Mouse (Mus musculus) heart, postnatal 0 days (tissue): ENCODE results near the gene Gm44973. TPM values are rescaled to one million over a fixed set of nuclear protein-coding genes. Genes with fewer than 3 reads are reported as not detected.
A peak's percentile ranks its signal among the peaks of the same experiment; 100 is the strongest.

Source experiments
- ATAC-seq: fragments of 200-750 bp; cut with Nextera tagmentation; 2 replicates; pipeline ENCODE4 v1.8.0; 2017; ENCODE audit warnings: low read depth, moderate number of reproducible peaks, moderate library complexity; ENCODE audit not compliant: insufficient read depth
- DNase-seq: peaks from one replicate; pipeline ENCODE4 v3.0.0-alpha.2; 2016; ENCODE audit warnings: low spot score
- H3K27ac ChIP-seq: fragments of 300-500 bp; sonication (generic); 2 replicates; pipeline ENCODE4 v1.5.1; 2014; ENCODE audit warnings: low read depth, mild to moderate bottlenecking
- H3K27me3 ChIP-seq: fragments of 300-500 bp; sonication (generic); 2 replicates; pipeline ENCODE4 v1.6.1; 2014; ENCODE audit warnings: low read length, mixed read lengths; ENCODE audit not compliant: control insufficient read depth, insufficient read depth
- H3K36me3 ChIP-seq: fragments of 300-500 bp; sonication (generic); replicated peaks from 2 replicates; pipeline ENCODE4 v1.6.1; 2014; ENCODE audit warnings: low read length, mixed read lengths; ENCODE audit not compliant: control insufficient read depth, insufficient read depth
- H3K4me1 ChIP-seq: fragments of 300-500 bp; sonication (generic); 2 replicates; pipeline ENCODE4 v1.6.1; 2014; ENCODE audit warnings: antibody characterized with exemption; ENCODE audit not compliant: control insufficient read depth, insufficient read depth
- H3K4me2 ChIP-seq: fragments of 300-500 bp; sonication (generic); 2 replicates; pipeline ENCODE4 v1.6.1; 2014; ENCODE audit warnings: low read depth, mild to moderate bottlenecking, low read length, moderate library complexity
- H3K4me3 ChIP-seq: fragments of 300-500 bp; sonication (generic); 2 replicates; pipeline ENCODE4 v1.5.1; 2014; ENCODE audit warnings: low read depth, low read length
- H3K9ac ChIP-seq: fragments of 300-500 bp; sonication (generic); replicated peaks from 2 replicates; pipeline ENCODE4 v1.6.1; 2014; ENCODE audit warnings: low read depth, low read length, mixed read lengths
- H3K9me3 ChIP-seq: fragments of 300-500 bp; sonication (generic); replicated peaks from 2 replicates; pipeline ENCODE4 v1.6.1; 2016; ENCODE audit warnings: low read length; ENCODE audit not compliant: control insufficient read depth
- CTCF ChIP-seq: IDR thresholded peaks from 2 replicates; pipeline ENCODE4 v1.5.1; 2016; ENCODE audit warnings: antibody characterized with exemption, control low read depth, low read depth
- EP300 ChIP-seq: IDR thresholded peaks from 2 replicates; pipeline ENCODE4 v1.6.1; 2016; ENCODE audit warnings: antibody characterized with exemption, low read depth
- WGBS: fragments of 180-500 bp; shearing (Covaris S2); extraction: QIAGEN DNeasy Blood & Tissue Kit; methylation state at CpG from one replicate; pipeline ENCODE4 v1.1.7; 2014; 5-methylcytosine and 5-hydroxymethylcytosine counted together
- polyA plus RNA-seq: library from polyadenylated mRNA; unstranded; fragments of >200 nt; fragmentation: Nextera tagmentation; extraction: Ambion mirVana; gene quantifications from 2 replicates; pipeline ENCODE4 v1.2.1, GENCODE M21; 2015
- total RNA-seq: library from RNA; depleted of rRNA; stranded (reverse); fragments of >200 nt; gene quantifications from 2 replicates; pipeline ENCODE4 v1.2.3, GENCODE M21; 2014; ENCODE audit warnings: low replicate concordance; rRNA removed

The Gm44973 gene
- total RNA-seq (not detected in 2 replicates), polyA plus RNA-seq (0.75 and 1.1 TPM in 2 replicates)

DNA sequence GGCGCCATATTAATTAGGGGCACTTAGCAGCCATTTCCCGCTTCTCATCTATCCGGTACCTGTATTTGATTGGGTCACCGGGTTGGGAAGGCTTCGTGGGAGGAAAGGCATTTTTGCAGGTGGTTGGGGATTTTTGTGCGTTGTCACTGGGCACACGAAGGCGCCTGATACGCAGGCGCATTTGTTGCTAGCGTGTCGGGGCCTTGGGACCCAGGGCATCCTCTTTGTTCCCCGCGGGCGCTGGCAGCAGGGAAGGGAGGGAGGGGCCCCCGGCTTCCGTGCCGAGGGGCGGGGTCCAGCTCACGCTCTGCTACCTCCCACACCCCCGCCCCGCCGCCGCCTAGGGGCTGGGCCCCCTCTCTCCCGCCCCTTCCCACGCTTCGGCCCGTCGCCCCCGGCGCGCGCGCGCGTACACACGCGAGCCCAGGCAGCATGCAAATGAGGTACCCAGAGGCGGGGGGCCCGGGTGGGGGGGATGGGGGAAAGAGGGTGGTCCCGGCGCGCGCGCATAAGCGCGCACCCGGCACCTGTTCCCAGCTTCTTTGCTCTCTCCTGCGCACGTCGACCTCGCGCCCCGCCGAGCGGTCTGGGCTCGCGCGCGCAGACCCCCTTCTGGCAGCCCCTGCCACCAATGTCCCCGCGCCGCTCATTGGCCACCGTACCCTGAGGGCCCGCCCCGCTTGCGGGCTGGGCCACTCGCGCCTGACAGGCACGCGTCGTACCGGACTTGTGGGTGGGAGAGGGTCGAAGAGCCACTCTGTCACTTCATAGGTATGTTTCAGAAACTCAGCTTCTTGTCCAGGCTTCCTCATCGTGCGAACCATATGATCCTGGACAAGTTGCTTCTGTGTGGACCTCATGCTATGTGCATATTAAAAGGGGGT lies at the start of gene Gm44973:
Gene Gm44973 (plus strand): TSS at position 379 of the 884 bp plus-strand sequence.
- peaks cover 25% of the 10 kb centered on the region for H3K36me3 ChIP-seq
- H3K4me2 ChIP-seq: peak within 1 kb of the TSS; percentile 70
- under 1% methylated on average over 73 of the region's 76 CpGs for WGBS
- H3K9ac ChIP-seq: peak within 1 kb of the TSS; percentile 78
- DNase-seq: peak; percentile 95
- TF ChIP-seq CTCF (no peak), EP300 (no peak)
- H3K27me3 ChIP-seq: no peaks in the 10 kb centered on the region
- ATAC-seq: peak; percentile 79
- H3K9me3 ChIP-seq: no peaks in the 10 kb centered on the region
- peaks cover 16% of the 10 kb centered on the region for H3K4me1 ChIP-seq
- peak within 1 kb of the TSS; percentile 74 for H3K4me3 ChIP-seq
- peak within 1 kb of the TSS; percentile 96 for H3K27ac ChIP-seq

DNA sequence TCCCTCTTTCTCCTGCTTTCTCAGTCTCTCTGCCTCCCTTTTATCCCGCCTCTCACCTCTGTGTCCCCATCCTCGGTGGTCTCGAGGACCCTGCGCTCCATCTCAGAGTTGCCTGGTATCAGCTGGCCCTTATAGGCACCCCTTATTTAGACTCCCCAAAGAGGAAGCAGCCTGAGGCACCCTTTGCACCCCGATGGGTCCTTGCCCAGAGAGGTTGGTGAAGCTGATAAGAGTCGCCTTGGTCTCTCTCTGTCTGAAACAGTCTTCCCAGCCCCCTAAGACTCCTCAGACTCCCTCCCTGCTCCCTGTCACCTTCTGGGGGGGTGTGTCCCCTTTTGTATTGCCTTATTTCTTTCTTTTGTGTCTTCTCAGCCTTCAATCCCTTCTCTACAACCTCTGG lies 44.2 kb upstream of the Gm44973 start, which contains the start of gene Sbk3:
Gene Sbk3 (minus strand): TSS at position 101 of the 400 bp plus-strand sequence.
- Histone ChIP-seq H3K9ac (no peak within 1 kb of the TSS), H3K4me1 (peaks cover 18% of the 10 kb centered on the region), H3K4me2 (no peak within 1 kb of the TSS), H3K4me3 (no peak within 1 kb of the TSS), H3K36me3 (no peaks in the 10 kb centered on the region), H3K9me3 (no peaks in the 10 kb centered on the region), H3K27me3 (no peaks in the 10 kb centered on the region), H3K27ac (peak within 1 kb of the TSS; percentile 68)
- TF ChIP-seq EP300: no peak
- TF ChIP-seq CTCF: no peak
- 39% methylated on average over 6 of the region's 6 CpGs for WGBS
- DNase-seq: no peak
- no peak for ATAC-seq

DNA sequence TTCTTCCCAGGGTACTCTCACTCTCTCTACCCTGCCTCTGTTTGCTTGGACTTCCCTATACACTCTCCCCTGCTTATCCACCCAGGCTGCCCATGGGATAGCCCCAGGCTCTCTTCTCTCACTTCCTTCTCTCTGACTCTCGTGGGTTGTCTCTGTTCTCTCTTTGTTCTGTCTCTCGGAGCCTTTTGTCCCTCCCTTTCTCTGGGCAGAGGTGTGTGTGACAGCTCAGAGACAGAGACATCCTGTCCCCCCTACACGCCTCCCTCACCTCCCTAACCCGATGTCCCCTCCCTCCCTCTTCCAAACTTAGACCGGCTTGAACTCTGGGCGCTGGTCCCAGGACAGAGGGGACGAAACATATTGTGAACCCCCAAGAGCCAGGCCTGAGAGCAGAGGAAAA lies 43.6 kb upstream of the Gm44973 start:
- no peaks in the 10 kb centered on the region for H3K36me3 ChIP-seq
- H3K9ac ChIP-seq: no peak overlapping the region
- H3K9me3 ChIP-seq: no peaks in the 10 kb centered on the region
- H3K4me1 ChIP-seq: peaks cover 18% of the 10 kb centered on the region
- H3K27me3 ChIP-seq: no peaks in the 10 kb centered on the region
- no peak overlapping the region for H3K4me2 ChIP-seq
- DNase-seq: peak; percentile 46
- peak overlapping the region; percentile 68 for H3K27ac ChIP-seq
- WGBS: 17% methylated on average over 7 of the region's 7 CpGs
- peak; percentile 31; the same call in 1 of the 2 replicates for ATAC-seq
- TF ChIP-seq CTCF (no peak), EP300 (no peak)
- H3K4me3 ChIP-seq: no peak overlapping the region

DNA sequence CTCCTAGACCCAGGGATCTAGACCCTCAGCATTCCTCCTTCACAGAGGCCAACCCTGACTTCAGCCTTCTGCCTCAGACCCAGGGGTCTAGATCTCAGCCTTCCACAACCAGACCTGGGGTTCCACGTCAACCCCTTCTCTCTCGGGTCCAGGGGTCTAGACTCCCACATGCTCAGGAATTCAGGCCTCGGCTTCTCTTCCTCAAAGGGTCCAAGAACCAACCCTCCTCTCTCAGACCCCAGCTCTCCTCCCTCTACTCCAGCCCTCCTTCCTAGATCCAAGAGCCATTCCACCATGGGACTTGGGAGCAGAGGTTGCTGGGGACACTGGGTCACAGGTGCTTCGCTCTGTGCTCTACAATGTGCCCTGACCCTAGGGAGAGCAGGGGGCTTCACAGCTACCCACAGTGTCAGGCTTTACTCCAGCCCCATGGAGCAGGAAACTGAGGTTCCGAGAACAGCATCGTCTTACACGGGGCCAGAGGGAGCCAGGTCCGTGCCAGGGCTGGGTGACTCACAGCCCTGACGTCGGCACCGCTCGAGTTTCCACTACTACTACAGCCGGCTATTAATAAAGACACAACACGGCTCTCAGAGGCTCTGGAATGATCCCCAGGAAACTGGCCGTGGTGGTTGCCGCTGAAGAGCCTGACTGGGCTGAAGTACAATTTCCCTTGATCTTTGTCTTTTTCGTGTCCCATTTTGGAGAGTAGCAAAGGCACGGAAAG lies 42.8 kb upstream of the Gm44973 start:
- no peaks in the 10 kb centered on the region for H3K36me3 ChIP-seq
- no peak overlapping the region for H3K4me3 ChIP-seq
- 31% methylated on average over 18 of the region's 18 CpGs for WGBS
- peaks cover 18% of the 10 kb centered on the region for H3K4me1 ChIP-seq
- no peak overlapping the region for H3K9ac ChIP-seq
- H3K27me3 ChIP-seq: no peaks in the 10 kb centered on the region
- no peak overlapping the region for H3K4me2 ChIP-seq
- ATAC-seq: peak; percentile 94
- no peak for TF ChIP-seq EP300
- no peak for TF ChIP-seq CTCF
- DNase-seq: peak; percentile 90
- H3K27ac ChIP-seq: peak overlapping the region; percentile 68
- no peaks in the 10 kb centered on the region for H3K9me3 ChIP-seq

DNA sequence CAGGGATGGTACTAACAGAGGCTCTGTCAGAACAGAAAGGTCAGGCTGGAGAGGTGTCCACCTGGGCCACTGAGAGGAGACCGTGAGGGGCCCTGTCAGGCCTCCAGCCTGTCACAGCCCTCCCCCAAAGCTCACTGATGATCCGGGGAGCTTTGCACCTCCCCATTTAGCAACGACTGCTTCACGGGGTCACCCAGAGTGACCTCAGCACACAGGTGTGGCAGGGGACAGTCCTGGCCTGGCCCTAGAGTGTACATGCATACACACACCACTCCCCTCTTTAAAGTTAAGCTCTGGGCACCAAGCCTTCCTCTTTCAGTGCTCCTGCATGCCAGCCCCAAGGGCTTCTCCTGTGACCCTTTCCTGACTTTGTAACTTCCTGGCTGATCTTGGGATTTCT lies 39.8 kb upstream of the Gm44973 start:
- H3K4me2 ChIP-seq: no peak overlapping the region
- WGBS: 51% methylated on average over 4 of the region's 4 CpGs
- no peak for ATAC-seq

More for the DNA sequence above, 39.8 kb upstream of the Gm44973 start:
- Histone ChIP-seq H3K36me3 (no peaks in the 10 kb centered on the region), H3K9me3 (no peaks in the 10 kb centered on the region), H3K4me3 (no peak overlapping the region), H3K9ac (no peak overlapping the region), H3K27me3 (no peaks in the 10 kb centered on the region), H3K27ac (no peak overlapping the region), H3K4me1 (peaks cover 18% of the 10 kb centered on the region)
- DNase-seq: no peak
- TF ChIP-seq CTCF: no peak
- TF ChIP-seq EP300: no peak
